Mouse (Mus musculus) fat pad, adult 2 months (tissue): Measurements from ENCODE around the gene Il17d.
A peak's percentile ranks its signal among the peaks of the same experiment; 100 is the strongest.

Source experiments
- DNase-seq: peaks from one replicate; pipeline ENCODE4 v3.0.0-alpha.2; 2011; ENCODE audit warnings: low read depth, low spot score; ENCODE audit errors: extremely low read depth

Il17d gene

DNA sequence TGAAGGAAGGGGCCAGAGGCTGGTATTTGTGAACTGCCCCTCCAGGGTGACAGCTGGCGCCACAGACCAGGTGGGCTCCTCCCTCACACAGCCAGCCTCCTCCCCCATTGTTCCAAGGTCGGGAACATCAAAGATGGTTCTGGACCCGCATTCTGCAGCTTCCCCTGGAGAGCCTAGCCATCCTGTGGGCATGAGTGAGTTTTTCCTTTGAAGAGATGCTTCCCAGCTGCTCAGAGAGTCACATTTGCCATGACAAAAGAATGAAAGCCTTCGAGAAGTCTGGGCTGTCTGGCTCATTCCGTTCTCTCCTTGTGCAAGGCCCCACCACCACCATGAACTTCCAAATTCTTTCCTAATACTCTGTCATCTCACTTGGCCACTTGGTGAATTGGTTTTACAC is 9.8 kb downstream of the Il17d start:
- DNase-seq, result no peak

- no peak for DNase-seq
Observed at GRCm38 (mm10) chr14:57534961-57535360, 10.4 kb downstream of the Il17d start.

DNA sequence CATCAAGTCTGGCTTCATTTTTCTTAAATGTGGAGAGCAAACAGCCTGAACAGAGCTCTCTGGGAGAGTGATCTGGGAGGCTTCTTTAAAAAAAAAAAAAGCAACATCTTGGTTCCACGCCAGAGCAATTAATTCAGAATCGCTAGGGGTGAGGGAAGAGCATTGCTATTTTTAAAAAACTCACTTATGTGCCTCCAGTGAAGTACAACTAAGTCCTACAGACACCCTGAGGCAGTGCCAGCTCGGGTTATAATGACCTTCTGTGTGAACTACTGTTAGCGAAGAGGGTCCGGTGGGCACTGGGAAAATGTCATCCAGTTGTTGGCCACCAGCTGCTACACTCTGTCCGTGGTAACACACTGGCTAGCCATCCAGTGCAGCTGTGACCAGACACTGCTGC is 11.1 kb downstream of the Il17d start:
- DNase-seq, result no peak

GRCm38 (mm10) chr14:57536820-57537219 is 12.2 kb downstream of the Il17d start:
- DNase-seq, result no peak

- DNase-seq, result no peak
Observed at GRCm38 (mm10) chr14:57537261-57538015, 12.9 kb downstream of the Il17d start.

GRCm38 (mm10) chr14:57540683-57541082 is 16.1 kb downstream of the Il17d start:
- no peak for DNase-seq

GRCm38 (mm10) chr14:57542231-57542630 is 17.7 kb downstream of the Il17d start:
- no peak for DNase-seq

DNA sequence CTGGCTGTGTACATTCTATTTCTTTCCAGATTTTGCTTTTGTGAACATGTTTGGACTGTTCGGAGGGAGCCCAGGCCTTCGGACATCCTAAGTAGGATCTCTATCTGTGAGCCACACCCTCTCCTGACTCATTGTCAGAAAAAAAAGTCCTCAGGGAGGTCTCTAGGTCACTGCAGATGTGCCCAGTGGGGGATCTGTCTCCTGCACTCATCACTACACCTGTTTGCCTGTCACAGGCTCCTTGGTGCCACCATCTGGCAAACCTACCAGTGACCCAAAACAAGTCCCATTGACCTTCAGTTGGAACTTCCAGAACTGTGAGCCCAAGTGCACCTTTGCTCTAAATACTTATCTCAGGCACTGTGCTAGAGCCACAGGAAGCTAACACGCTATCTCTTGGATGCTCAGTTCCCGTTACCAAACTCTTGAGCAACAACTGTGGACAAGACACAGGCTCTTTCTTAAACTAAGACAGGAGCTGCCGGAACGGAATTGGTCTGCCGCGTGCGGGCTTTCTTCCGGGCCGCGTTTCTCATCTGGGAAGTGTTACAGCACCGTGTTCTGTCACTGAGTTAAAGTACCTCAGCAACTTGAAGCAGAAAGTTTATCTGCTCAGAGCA is 19.0 kb downstream of the Il17d start:
- DNase-seq, result no peak

DNA sequence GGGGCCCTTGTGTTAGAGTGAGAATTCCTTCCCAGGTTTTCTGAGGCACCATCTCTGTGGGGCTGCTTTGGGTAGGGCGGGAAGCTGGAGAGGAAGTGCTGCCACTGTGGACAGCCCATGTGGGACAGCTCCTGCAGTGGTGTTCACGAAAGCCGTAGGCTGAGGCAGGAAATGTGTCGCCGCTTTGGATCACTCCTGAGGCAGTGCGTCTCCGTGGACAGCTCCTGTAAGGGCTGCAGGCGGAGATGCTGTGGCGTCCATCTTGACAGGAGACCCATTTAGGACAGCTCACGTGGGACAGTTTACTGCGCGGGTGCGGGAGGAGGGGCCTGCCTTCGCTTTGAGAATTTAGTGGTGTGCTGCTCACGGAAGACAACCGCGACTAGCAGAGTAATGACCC is 20.9 kb downstream of the Il17d start:
- no peak for DNase-seq

- no peak for DNase-seq
Observed at GRCm38 (mm10) chr14:57546131-57546530, 21.6 kb downstream of the Il17d start.

DNA sequence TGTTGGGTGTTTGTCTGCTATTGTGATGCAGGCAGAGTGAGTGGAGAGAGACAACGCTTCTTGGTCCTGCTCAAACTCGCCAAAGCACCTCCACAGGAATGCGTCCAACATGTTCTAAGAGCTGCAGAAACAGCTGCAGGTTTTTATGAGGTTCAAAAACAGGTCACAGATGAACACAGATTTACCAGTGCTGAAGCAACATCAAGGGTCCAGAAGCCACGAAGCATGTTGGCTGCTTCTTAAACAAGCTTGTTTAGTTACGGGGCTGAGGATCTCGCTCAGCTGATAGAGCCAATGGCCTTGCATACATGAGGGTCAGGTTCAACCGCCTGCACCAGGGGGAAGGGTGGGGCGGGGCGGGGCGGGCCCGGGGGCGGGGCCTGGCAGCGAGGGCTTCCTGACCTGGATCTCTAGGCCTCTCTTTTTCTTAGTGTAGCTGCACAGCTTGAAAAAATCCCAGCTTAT is 22.0 kb downstream of the Il17d start:
- DNase-seq, result no peak

GRCm38 (mm10) chr14:57547062-57547461 is 22.5 kb downstream of the Il17d start:
- no peak for DNase-seq

DNA sequence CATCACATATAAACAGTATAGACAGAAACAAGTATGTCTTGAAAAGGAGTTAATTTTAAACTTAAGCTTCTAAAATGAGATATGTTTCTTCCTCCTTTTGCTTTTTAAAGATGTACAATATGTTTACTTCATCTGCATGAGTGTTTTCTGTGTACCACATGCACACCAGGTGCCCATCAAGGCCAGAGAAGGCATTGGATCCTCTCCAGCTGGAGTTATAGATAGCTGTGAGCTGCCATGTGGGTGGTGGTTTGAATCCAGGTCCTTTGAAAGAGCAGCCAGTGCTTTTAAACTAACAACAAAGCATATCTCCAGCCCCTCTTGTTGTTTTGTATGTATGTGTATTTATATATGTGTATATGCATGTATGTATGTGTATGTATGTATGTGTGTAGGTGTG is 28.4 kb downstream of the Il17d start:
- DNase-seq, result no peak

- DNase-seq, result no peak
Observed at GRCm38 (mm10) chr14:57554434-57554833, 29.9 kb downstream of the Il17d start.

DNA sequence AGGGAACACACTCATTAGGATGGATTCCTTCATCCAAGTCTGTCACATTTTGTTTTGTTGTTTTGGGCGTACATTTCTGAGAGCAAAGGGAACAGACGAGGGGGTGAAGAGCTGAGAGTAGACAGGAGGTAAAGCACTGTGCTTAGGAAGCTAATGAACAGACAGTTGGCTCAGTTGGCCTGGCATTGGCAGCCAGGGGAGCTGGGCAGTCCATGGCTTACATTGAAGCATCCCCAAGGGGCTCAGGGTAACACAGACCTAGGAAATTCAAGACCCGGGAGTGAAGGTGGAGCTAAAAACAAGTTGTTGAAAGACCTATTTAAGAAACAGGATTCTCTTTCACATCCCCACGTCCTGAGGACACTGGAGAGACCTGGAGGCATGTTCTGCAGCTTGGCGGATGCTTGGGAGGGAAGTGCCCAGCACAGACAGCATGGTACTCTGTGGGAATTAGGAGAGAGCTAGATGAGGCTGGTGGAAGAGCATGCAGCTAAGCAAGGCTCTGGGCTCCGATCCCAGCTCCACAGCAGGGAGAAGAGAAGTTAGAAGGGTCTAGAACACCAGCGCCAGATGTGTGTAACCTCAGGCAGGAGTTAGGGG is 31.0 kb downstream of the Il17d start:
- DNase-seq, result no peak

DNA sequence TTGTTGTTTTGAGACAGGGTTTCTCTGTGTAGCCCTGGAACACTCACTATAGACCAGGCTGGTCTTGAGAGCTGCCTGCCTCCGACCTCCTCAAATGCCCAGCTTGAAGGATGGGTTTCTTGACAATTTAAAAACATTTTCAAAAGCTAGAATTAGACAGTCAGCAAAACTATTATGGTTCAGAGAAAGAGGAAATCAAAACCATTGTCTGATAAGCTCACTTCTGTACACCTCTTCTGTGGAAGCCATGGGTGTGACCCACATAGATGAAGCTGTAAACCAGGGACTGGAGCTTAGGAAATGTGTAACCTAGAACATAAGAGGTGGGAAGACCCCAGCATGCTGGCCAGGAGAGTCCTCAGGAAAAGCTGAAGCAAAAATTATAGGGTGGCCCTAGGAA is 32.3 kb downstream of the Il17d start:
- DNase-seq, result no peak

GRCm38 (mm10) chr14:57565626-57566025 is 41.0 kb downstream of the Il17d start:
- DNase-seq, result no peak

GRCm38 (mm10) chr14:57571155-57572133 is 46.9 kb downstream of the Il17d start, which contains the start of gene Eef1akmt1:
Gene Eef1akmt1 (minus strand): TSS chr14:57571612.
- peak; percentile 56 for DNase-seq

DNA sequence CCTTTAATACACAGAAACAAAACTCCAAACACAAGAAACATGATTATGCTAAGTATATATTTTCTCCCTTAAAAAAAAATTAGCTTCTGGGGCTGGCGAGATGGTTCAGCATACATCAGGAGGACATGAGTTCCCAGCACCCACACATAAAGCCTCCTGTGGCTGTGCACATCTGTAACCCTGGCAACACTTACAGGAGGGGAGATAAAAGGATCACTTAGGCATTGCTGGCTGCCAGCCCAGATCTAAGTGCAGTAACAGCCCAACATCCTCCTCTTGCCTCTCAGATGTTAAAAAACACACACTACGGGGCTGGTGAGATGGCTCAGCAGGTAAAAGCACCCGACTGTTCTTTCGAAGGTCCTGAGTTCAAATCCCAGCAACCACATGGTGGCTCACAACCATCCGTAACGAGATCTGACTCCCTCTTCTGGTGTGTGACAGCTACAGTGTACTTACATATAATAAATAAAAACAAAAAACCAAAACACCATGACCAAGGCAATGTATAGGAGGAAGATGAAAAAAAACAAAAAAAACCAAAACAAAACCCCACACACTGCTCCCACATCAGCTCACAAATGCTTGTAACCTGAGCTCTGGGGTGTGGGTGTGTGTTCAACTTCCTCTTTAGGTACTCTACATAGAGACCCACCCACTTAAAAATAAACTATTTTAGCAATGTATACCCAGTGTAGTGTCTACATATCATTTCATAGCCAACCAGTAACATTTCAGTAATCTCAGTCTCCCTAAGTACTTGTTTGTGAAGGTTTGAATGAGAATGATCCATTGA is 50.4 kb downstream of the Il17d start:
- no peak for DNase-seq

DNA sequence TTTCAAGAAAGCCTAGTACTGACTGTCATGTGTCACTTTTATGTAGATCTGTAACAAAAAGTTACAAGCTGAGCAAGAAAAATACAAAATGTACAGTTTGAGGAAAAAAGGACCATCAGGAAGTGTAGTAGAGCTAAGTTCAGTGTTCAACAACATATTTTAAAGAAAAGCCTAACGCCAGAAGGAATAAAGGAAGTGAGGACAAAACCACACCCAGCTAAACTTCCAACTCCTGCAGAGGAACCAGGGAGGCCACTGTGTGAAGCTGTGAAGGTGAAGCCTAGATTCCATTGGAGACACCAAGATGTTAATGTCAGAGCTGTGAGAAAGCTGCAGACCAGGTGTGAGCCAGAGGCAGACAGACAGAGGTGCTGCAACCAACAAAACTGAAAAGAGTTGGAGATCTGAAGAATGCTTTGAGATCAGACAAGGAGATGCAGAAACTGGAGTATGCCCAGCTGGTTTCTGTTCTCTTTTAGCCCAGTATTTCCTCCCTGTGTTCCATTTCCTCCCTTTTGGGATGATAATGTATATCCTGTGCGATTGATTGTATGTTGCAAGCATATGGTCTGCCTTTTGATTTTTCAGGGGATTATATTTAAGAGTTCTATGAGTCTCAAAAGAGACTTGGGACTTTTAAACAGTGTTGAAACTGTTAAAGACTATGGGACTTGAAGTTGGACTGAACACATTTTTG is 51.9 kb downstream of the Il17d start:
- DNase-seq, result no peak
